Mouse (Mus musculus) C2C12 (cell line): ENCODE data around the gene Tlr8.

Experiments
- CEBPB ChIP-seq: IDR thresholded peaks from one replicate; pipeline ENCODE4 v1.6.1; 2011; ENCODE audit warnings: low read depth, mild to moderate bottlenecking, control low read depth, moderate library complexity
- CTCF ChIP-seq: IDR thresholded peaks from one replicate; pipeline ENCODE4 v1.5.1; 2011; ENCODE audit not compliant: control insufficient read depth, insufficient read depth, insufficient read length
- FOSL1 ChIP-seq: IDR thresholded peaks from one replicate; pipeline ENCODE4 v1.8.0; 2011; ENCODE audit warnings: mild to moderate bottlenecking, low read length; ENCODE audit not compliant: poor library complexity, insufficient read depth, severe bottlenecking
- USF1 ChIP-seq: IDR thresholded peaks from one replicate; pipeline ENCODE4 v1.6.1; 2011; ENCODE audit warnings: low read depth, mild to moderate bottlenecking, control low read depth, moderate library complexity

- TF ChIP-seq CTCF (no peak), USF1 (no peak), FOSL1 (no peak), CEBPB (no peak)
Observed at GRCm38 (mm10) chrX:167226570-167226969, 37.6 kb downstream of the Tlr8 start.
